Comparison of ENCODE assay signal across 27 mouse cellular contexts in the genomic region with DNA sequence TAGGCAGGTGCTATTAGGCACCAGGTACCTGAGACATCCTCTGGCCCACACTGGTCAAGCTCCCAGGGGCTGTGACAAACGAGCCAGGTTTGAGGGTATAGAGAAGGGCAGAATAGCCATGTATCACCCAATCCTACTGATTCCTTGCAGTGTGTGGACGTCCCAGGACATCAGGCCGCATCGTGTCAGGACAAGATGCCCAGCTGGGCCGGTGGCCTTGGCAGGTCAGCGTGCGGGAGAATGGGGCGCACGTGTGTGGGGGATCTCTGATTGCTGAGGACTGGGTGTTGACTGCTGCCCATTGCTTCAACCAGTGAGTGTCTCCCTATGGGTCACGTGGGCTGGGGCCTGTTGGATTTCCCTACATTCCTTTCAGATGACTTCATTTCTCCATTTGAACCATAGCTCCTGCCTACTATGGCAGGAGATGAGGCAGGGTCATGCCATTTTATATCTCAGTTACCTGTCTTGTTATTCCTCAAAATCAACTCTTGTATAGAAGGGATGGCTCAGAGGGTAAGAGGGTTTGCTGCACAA. TPM values are rescaled to one million over a fixed set of nuclear protein-coding genes. Genes with fewer than 3 reads are reported as not detected.
A peak's percentile ranks its signal among the peaks of the same experiment; 100 is the strongest.
DNase-seq lines count a peak whose midpoint lies in the region; ATAC-seq and TF ChIP-seq lines count a peak whose summit lies in the region.
"Had no signal": no experiment of that assay in that cellular context is flagged by ENCODE, and none has a peak within 500 bp of the region (broad histone marks: within the 10 kb centered on the region; RNA-seq: fewer than 3 reads in every experiment).

No protein-coding gene starts in this region.

- no peak overlapping the region for H3ac ChIP-seq in C2C12 (ENCODE audit: control insufficient read depth, insufficient read length, low read depth)
- no peak overlapping the region for H3ac ChIP-seq in myocyte (ENCODE audit: control insufficient read depth, insufficient read length)

- TF ChIP-seq CTCF in C2C12 (IDR thresholded peaks at IDR 0.05; ENCODE audit: control insufficient read depth, insufficient read depth, insufficient read length) = no peak

- H3K27me3 ChIP-seq in heart, embryonic 16.5 days (ENCODE audit: control insufficient read depth, insufficient read depth, low read length) = no peaks in the 10 kb centered on the region
- no peaks in the 10 kb centered on the region for H3K27me3 ChIP-seq in C2C12 (ENCODE audit: control insufficient read depth, insufficient read depth, insufficient read length)
- H3K27me3 ChIP-seq in myocyte (ENCODE audit: control insufficient read depth, insufficient read depth, insufficient read length) = no peaks in the 10 kb centered on the region
- H3K27me3 ChIP-seq: embryonic facial prominence, embryonic 12.5 days; hindbrain, embryonic 12.5 days had no signal

- H3K79me2 ChIP-seq in C2C12 (ENCODE audit: control insufficient read depth, insufficient read depth) (no peaks in the 10 kb centered on the region), myocyte (ENCODE audit: control insufficient read depth, insufficient read depth) (no peaks in the 10 kb centered on the region)

- peaks cover 6% of the 10 kb centered on the region; the same call in 1 of the 2 replicates for H3K4me1 ChIP-seq in heart, embryonic 16.5 days (ENCODE audit: control insufficient read depth, insufficient read depth, low read length)
- H3K4me1 ChIP-seq: embryonic facial prominence, embryonic 12.5 days; hindbrain, embryonic 12.5 days had no signal

- H3K27ac ChIP-seq in heart, embryonic 16.5 days (ENCODE audit: low read length) = no peak overlapping the region
- H3K27ac ChIP-seq: embryonic facial prominence, embryonic 12.5 days; hindbrain, embryonic 12.5 days had no signal

- no peak overlapping the region for H3K9ac ChIP-seq in heart, embryonic 16.5 days (ENCODE audit: low read length)
- H3K9ac ChIP-seq: embryonic facial prominence, embryonic 12.5 days; hindbrain, embryonic 12.5 days had no signal

- DNase-seq in heart, adult 11 months = peak; percentile 87
- DNase-seq in heart, adult 18-20 months = no peak
- DNase-seq in heart, adult 9 months (ENCODE audit: low spot score in 2 of 2) = no peak
- no peak for DNase-seq in urinary bladder, postnatal 36 days (ENCODE audit: low spot score in 2 of 2)
- DNase-seq: adrenal gland, postnatal 14 days; cerebellum, adult 11-12 months; cerebellum, adult 9-10 months; cerebellum, postnatal 25 days; gastrocnemius, postnatal 10 days; heart, postnatal 36 days; kidney, adult 2 months had no signal

- no peaks in the 10 kb centered on the region for H3K9me3 ChIP-seq in heart, embryonic 16.5 days (replicated peaks; ENCODE audit: control insufficient read depth, low read length)
- H3K9me3 ChIP-seq: embryonic facial prominence, embryonic 12.5 days; hindbrain, embryonic 12.5 days had no signal

- no peaks in the 10 kb centered on the region for H3K36me3 ChIP-seq in heart, embryonic 16.5 days (ENCODE audit: control insufficient read depth, insufficient read depth)
- H3K36me3 ChIP-seq in C2C12 (ENCODE audit: control insufficient read depth, insufficient read depth) (no peaks in the 10 kb centered on the region), myocyte (ENCODE audit: control insufficient read depth, insufficient read depth) (no peaks in the 10 kb centered on the region)
- H3K36me3 ChIP-seq: embryonic facial prominence, embryonic 12.5 days; hindbrain, embryonic 12.5 days had no signal

- TF ChIP-seq POLR2A in myocyte (IDR thresholded peaks at IDR 0.05; ENCODE audit: insufficient read length, low read depth) = no peak

- H3K79me3 ChIP-seq in C2C12 (ENCODE audit: low read depth) = no peaks in the 10 kb centered on the region

- H3K4me2 ChIP-seq in heart, embryonic 16.5 days (ENCODE audit: low read depth, low read length) = no peak overlapping the region
- H3K4me2 ChIP-seq in myocyte (ENCODE audit: low read depth) = no peak overlapping the region
- H3K4me2 ChIP-seq: embryonic facial prominence, embryonic 12.5 days; heart, embryonic 11.5 days; hindbrain, embryonic 12.5 days had no signal

- 56% methylated on average over 10 of the region's 10 CpGs for WGBS in heart, embryonic 16.5 days

- no peak overlapping the region for H3K4me3 ChIP-seq in heart, embryonic 16.5 days (ENCODE audit: low read length)
- no peak overlapping the region for H3K4me3 ChIP-seq in C2C12 (ENCODE audit: insufficient read depth, poor library complexity, severe bottlenecking)
- no peak overlapping the region for H3K4me3 ChIP-seq in myocyte
- H3K4me3 ChIP-seq: embryonic facial prominence, embryonic 12.5 days; hindbrain, embryonic 12.5 days had no signal

- peak; percentile 45; the same call in 1 of the 2 replicates for ATAC-seq in heart, embryonic 16.5 days (replicated peaks; ENCODE audit: extremely low read depth, insufficient read depth, low FRiP score)
- no peak for ATAC-seq in activated CD4-positive, CD25-positive, alpha-beta regulatory T cell, adult 4 months
- ATAC-seq: forebrain, embryonic 16.5 days; hindbrain, embryonic 16.5 days; inflammation-experienced regulatory T-cells, adult 6 months had no signal

TF ChIP-seq in C2C12, 6 proteins besides CTCF, POLR2A, EP300 and RAD21:
- TF ChIP-seq MYOG (IDR thresholded peaks at IDR 0.05; ENCODE audit: control insufficient read depth, extremely low read depth, insufficient read length) = no peak
- no peak for TF ChIP-seq CEBPB (IDR thresholded peaks at IDR 0.05; ENCODE audit: low read depth)
- TF ChIP-seq USF1 (IDR thresholded peaks at IDR 0.05; ENCODE audit: low read depth) = peak; percentile 91
- TF ChIP-seq FOSL1 (IDR thresholded peaks at IDR 0.05; ENCODE audit: insufficient read depth, low read length, poor library complexity, severe bottlenecking) = no peak
- no peak for TF ChIP-seq MYOD1 (IDR thresholded peaks at IDR 0.05; ENCODE audit: control insufficient read depth, insufficient read length, low read depth)
- no peak for TF ChIP-seq MAX (IDR thresholded peaks at IDR 0.05)

TF ChIP-seq in myocyte, 11 proteins besides CTCF, POLR2A, EP300 and RAD21:
- TF ChIP-seq TCF12 (IDR thresholded peaks at IDR 0.05; ENCODE audit: insufficient read depth, poor library complexity, severe bottlenecking) (no peak), USF1 (IDR thresholded peaks at IDR 0.05; ENCODE audit: low read depth) (peak; percentile 92)

RNA-seq across cellular contexts. Expression of gene Prss41, which starts 10.3 kb away (rescaled TPM):
- total RNA-seq in heart, adult 18-20 months (2021) = not detected
- polyA plus RNA-seq in heart, embryonic 16.5 days (2015; fragmentation: Nextera tagmentation; extraction: Ambion mirVana) = 0.21 and 0.22 TPM in 2 replicates
- 0.02 TPM for polyA plus RNA-seq in C2C12 (2012; fragmentation: generic; extraction: Trizol)
- polyA plus RNA-seq in myocyte (2012; fragmentation: generic; extraction: Trizol) = 0.05 TPM
- polyA plus RNA-seq in activated CD4-positive, CD25-positive, alpha-beta regulatory T cell, adult 4 months (2017; shearing (Covaris generic)) = 10 to 100 TPM in 1 of 2 experiments, 1 to 10 TPM in 1; 6.4 to 10.5 TPM
- total RNA-seq: gastrocnemius, postnatal 10 days; heart, postnatal 36 days had no signal

RNA-seq across cellular contexts. Expression of gene Prss32, which starts 10.6 kb away (rescaled TPM):
- not detected for total RNA-seq in heart, adult 18-20 months (2021)
- polyA plus RNA-seq in heart, embryonic 16.5 days (2015; fragmentation: Nextera tagmentation; extraction: Ambion mirVana) = 0.11 and 0.50 TPM in 2 replicates
- polyA plus RNA-seq in C2C12 (2012; fragmentation: generic; extraction: Trizol) = 0.02 TPM
- 0.04 TPM for polyA plus RNA-seq in myocyte (2012; fragmentation: generic; extraction: Trizol)
- 1 to 10 TPM in 1 of 2 experiments, not detected in 1; 2.6 TPM for polyA plus RNA-seq in activated CD4-positive, CD25-positive, alpha-beta regulatory T cell, adult 4 months (2017; shearing (Covaris generic))
- total RNA-seq: adrenal gland, adult 18-20 months; adrenal gland, postnatal 14 days; gastrocnemius, postnatal 10 days; gastrocnemius, postnatal 4 days; heart, postnatal 36 days had no signal
- polyA plus RNA-seq: cortical plate, adult 2 months; embryonic facial prominence, embryonic 12.5 days; forebrain, embryonic 11.5 days; forebrain, embryonic 16.5 days; heart, embryonic 11.5 days; hindbrain, embryonic 12.5 days; hindbrain, embryonic 16.5 days; kidney, adult 2 months had no signal

RNA-seq across cellular contexts. Expression of gene Prss21, which starts 13.6 kb away (rescaled TPM):
- total RNA-seq in heart, adult 18-20 months (2021) = not detected
- not detected in 2 replicates for polyA plus RNA-seq in heart, embryonic 16.5 days (2015; fragmentation: Nextera tagmentation; extraction: Ambion mirVana)
- polyA plus RNA-seq in C2C12 (2012; fragmentation: generic; extraction: Trizol) (not detected), myocyte (2012; fragmentation: generic; extraction: Trizol) (not detected)
- polyA plus RNA-seq in activated CD4-positive, CD25-positive, alpha-beta regulatory T cell, adult 4 months (2017; shearing (Covaris generic)) = not detected
- total RNA-seq: adrenal gland, adult 18-20 months; adrenal gland, postnatal 14 days; ES-E14; gastrocnemius, postnatal 10 days; gastrocnemius, postnatal 4 days; heart, postnatal 36 days had no signal
- polyA plus RNA-seq: cortical plate, adult 2 months; embryonic facial prominence, embryonic 12.5 days; forebrain, embryonic 11.5 days; forebrain, embryonic 16.5 days; frontal cortex, adult 2 months; heart, embryonic 11.5 days; hindbrain, embryonic 12.5 days; hindbrain, embryonic 16.5 days; inflammation-experienced regulatory T-cells, adult 6 months had no signal

RNA-seq across cellular contexts. Expression of gene Prss33, which starts 18.4 kb away (rescaled TPM):
- not detected for total RNA-seq in heart, adult 18-20 months (2021)
- polyA plus RNA-seq in heart, embryonic 16.5 days (2015; fragmentation: Nextera tagmentation; extraction: Ambion mirVana) = not detected in 2 replicates
- polyA plus RNA-seq in C2C12 (2012; fragmentation: generic; extraction: Trizol) = not detected
- polyA plus RNA-seq in myocyte (2012; fragmentation: generic; extraction: Trizol) = not detected
- polyA plus RNA-seq in activated CD4-positive, CD25-positive, alpha-beta regulatory T cell, adult 4 months (2017; shearing (Covaris generic)) = 1 to 10 TPM; 1.1 to 2.4 TPM
- total RNA-seq: adrenal gland, adult 18-20 months; adrenal gland, postnatal 14 days; gastrocnemius, postnatal 10 days; gastrocnemius, postnatal 4 days; heart, postnatal 36 days had no signal
- polyA plus RNA-seq: cortical plate, adult 2 months; forebrain, embryonic 11.5 days; forebrain, embryonic 16.5 days; heart, embryonic 11.5 days; hindbrain, embryonic 16.5 days; kidney, adult 2 months had no signal

RNA-seq across cellular contexts. Expression of gene Elob, which starts 25.4 kb away (rescaled TPM):
- total RNA-seq in heart, adult 18-20 months (2021) = 100 to 1,000 TPM; 357 to 360 TPM
- 812 and 839 TPM in 2 replicates for polyA plus RNA-seq in heart, embryonic 16.5 days (2015; fragmentation: Nextera tagmentation; extraction: Ambion mirVana)
- polyA plus RNA-seq in C2C12 (2012; fragmentation: generic; extraction: Trizol) (852 TPM), myocyte (2012; fragmentation: generic; extraction: Trizol) (986 TPM)
- polyA plus RNA-seq in activated CD4-positive, CD25-positive, alpha-beta regulatory T cell, adult 4 months (2017; shearing (Covaris generic)) = 100 to 1,000 TPM; 686 to 746 TPM
